Mouse (Mus musculus) heart, adult 2 months (tissue): ENCODE results near the gene Trpc4.

Experiments used
- CTCF ChIP-seq: fragments of 200-600 bp; IDR thresholded peaks from 2 replicates; pipeline ENCODE4 v1.8.1; 2022; ENCODE audit warnings: antibody characterized with exemption, mild to moderate bottlenecking, moderate library complexity
- EP300 ChIP-seq: fragments of 200-500 bp; IDR thresholded peaks from 2 replicates; pipeline ENCODE4 v1.6.1; 2011; ENCODE audit warnings: low read depth, low read length, control low read depth; ENCODE audit not compliant: insufficient read depth
- POLR2A ChIP-seq: fragments of 200-500 bp; IDR thresholded peaks from 2 replicates; pipeline ENCODE4 v1.6.1; 2011; ENCODE audit warnings: mild to moderate bottlenecking, low read depth, low read length, control low read depth; ENCODE audit not compliant: insufficient read depth

GRCm38 (mm10) chr3:54156316-54157000 is 623 bp downstream of the Trpc4 start:
- no peak for TF ChIP-seq POLR2A
- no peak for TF ChIP-seq CTCF
- no peak for TF ChIP-seq EP300
